Mouse (Mus musculus): Measurements from ENCODE around the gene Slc6a21. TPM values are rescaled to one million over a fixed set of nuclear protein-coding genes. Genes with fewer than 3 reads are reported as not detected.
A peak's percentile ranks its signal among the peaks of the same experiment; 100 is the strongest.

Gene Slc6a21
- polyA plus RNA-seq, 1 experiment from 2014 or later = not detected

DNA sequence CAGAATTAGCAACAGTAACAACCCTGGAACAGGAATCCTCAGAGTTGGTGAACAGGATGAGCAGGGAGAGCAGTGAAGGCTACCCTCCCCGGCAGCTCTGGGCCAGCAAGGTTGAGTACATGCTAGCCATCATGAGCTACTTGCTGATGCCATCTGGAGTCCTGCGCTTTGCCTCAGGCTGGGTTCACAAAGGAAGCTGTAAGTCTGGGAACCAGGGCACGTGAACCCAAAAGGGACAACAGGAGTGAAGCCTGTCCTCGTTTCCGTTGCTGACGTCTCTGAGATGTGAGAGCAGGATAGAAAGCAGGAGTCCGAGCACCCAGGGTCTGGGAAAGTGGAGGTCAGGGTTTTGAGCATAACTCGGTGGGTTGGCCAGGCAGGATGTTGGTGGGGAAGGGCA is 18.0 kb upstream of the Slc6a21 start:
- 86% methylated on average over 8 of the region's 8 CpGs for WGBS
- Histone ChIP-seq H3K27me3 (peaks cover 5% of the 10 kb centered on the region; the same call in 1 of the 2 replicates), H3K4me1 (peaks cover 12% of the 10 kb centered on the region; the same call in 1 of the 2 replicates), H3K4me2 (no peak overlapping the region), H3K27ac (no peak overlapping the region), H3K9ac (no peak overlapping the region), H3K4me3 (no peak overlapping the region), H3K9me3 (replicated peaks) (no peaks in the 10 kb centered on the region), H3K36me3 (ENCODE audit: poor library complexity, severe bottlenecking) (no peaks in the 10 kb centered on the region)
- ATAC-seq = no peak

DNA sequence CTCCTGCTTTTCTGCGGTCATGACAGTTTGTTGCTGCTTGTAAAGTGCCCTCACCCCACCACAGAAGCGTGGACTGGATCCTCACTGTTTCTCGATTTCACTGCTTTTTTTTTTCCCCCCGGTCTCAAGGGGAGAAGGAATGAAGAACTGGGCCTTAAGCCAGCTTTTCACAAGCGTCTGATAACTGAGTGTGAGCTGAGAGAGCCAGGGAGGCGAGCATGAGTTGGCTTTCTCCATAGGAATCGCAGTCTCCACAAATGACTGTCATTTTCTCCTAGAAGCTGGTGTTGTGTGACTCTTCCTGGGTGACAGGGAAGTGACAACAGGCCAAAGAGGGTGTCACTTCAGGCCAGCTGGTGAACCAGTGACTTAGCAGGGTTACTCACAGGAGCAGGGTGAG is 15.0 kb upstream of the Slc6a21 start:
- no peak overlapping the region for H3K4me3 ChIP-seq
- H3K27ac ChIP-seq = no peak overlapping the region
- H3K27me3 ChIP-seq = peaks cover 5% of the 10 kb centered on the region; the same call in 1 of the 2 replicates
- H3K9me3 ChIP-seq (replicated peaks) = no peaks in the 10 kb centered on the region
- 58% methylated on average over 7 of the region's 7 CpGs for WGBS
- H3K9ac ChIP-seq = 0 out of 2 replicates have a peak overlapping the region, but pooled peaks have one; percentile 21
- H3K4me1 ChIP-seq = peaks cover 12% of the 10 kb centered on the region; the same call in 1 of the 2 replicates
- H3K4me2 ChIP-seq = no peak overlapping the region
- no peak for ATAC-seq
- no peaks in the 10 kb centered on the region for H3K36me3 ChIP-seq (ENCODE audit: poor library complexity, severe bottlenecking)

DNA sequence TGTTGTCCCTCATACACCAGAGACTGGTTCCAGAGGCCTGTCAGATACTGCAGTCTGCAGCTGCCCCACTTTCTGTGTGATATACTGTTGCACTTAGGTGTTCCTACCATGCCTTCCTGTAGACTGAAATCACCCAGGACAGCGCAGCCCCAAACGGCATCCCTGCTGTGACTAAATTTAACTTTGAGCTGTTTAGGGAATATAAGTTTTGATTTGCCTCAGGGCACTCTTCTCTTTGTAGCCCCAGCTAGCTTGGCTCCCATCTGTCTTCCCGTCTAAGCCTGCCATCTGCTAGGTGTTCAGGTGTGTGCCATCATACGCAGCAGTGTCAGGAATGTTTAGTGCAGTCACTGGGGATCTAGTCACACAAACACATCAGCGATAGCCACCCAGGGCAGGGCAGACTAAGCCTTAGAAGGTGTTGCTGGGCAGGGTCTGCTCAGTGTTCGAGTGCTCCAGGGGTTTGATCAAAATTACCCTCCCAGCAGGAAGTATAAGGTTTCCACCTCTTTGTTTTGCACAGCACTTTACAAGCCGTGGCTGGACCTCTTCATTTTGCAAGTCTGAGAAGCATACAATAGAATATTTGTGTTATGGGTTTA is 14.2 kb upstream of the Slc6a21 start:
- Histone ChIP-seq H3K4me2 (no peak overlapping the region), H3K36me3 (ENCODE audit: poor library complexity, severe bottlenecking) (no peaks in the 10 kb centered on the region), H3K9ac (no peak overlapping the region), H3K4me1 (peaks cover 12% of the 10 kb centered on the region; the same call in 1 of the 2 replicates), H3K27ac (no peak overlapping the region), H3K4me3 (no peak overlapping the region), H3K9me3 (replicated peaks) (no peaks in the 10 kb centered on the region), H3K27me3 (peaks cover 7% of the 10 kb centered on the region; the same call in 1 of the 2 replicates)
- no peak for ATAC-seq
- WGBS = 73% methylated on average over 7 of the region's 7 CpGs

DNA sequence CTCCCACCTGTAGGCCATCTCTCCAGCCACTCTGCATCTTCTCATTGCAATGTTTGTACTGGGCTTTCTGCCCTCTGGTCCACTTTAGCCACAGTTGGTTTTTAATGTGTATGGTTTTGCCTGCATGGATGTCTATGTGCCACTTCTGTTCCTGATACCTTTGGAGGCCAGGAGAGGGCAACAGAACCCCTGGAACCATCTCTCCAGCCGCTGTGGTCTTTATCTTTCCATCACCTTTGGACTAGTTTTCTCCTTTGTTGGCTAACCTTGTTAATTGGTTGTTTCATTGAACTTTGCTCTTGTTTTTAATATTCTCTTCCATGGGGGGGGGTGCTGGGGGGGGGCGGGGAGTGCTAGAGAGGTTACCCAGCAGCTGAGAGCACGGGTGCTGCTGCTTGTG is 13.0 kb upstream of the Slc6a21 start:
- H3K27ac ChIP-seq = no peak overlapping the region
- H3K36me3 ChIP-seq (ENCODE audit: poor library complexity, severe bottlenecking) = no peaks in the 10 kb centered on the region
- no peak overlapping the region for H3K9ac ChIP-seq
- no peak for ATAC-seq
- no peak overlapping the region for H3K4me3 ChIP-seq
- H3K4me2 ChIP-seq = no peak overlapping the region
- WGBS = 70% methylated on average over 3 of the region's 3 CpGs
- peaks cover 5% of the 10 kb centered on the region; the same call in 1 of the 2 replicates for H3K27me3 ChIP-seq
- H3K9me3 ChIP-seq (replicated peaks) = no peaks in the 10 kb centered on the region
- peaks cover 12% of the 10 kb centered on the region; the same call in 1 of the 2 replicates for H3K4me1 ChIP-seq

DNA sequence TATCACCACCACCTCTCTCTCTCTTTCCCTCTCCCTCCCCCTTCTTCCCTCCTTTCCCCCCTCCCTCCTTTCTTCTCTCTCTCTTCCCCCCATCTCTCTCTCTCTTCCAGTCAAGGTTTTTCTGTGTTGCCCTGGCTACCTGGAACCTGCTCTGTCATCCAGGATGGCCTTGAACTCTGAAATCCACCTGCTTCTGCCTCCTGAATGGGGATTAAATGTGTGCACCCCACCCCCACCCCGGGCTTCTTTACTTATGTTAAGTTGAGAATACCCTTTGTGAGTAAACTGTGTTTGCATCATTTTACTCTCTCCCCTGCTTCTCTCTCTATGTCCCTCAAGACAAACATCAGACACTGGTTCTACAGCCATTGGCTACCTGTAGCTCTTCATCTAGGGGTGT is 11.8 kb upstream of the Slc6a21 start:
- Histone ChIP-seq H3K4me2 (no peak overlapping the region), H3K36me3 (ENCODE audit: poor library complexity, severe bottlenecking) (no peaks in the 10 kb centered on the region), H3K9me3 (replicated peaks) (no peaks in the 10 kb centered on the region), H3K27me3 (peaks cover 4% of the 10 kb centered on the region; the same call in 1 of the 2 replicates), H3K9ac (no peak overlapping the region), H3K27ac (no peak overlapping the region), H3K4me1 (peaks cover 12% of the 10 kb centered on the region; the same call in 1 of the 2 replicates), H3K4me3 (no peak overlapping the region)
- whole genome bisulfite sequencing = 88% methylated on average over 1 of the region's 1 CpGs
- ATAC-seq = no peak

DNA sequence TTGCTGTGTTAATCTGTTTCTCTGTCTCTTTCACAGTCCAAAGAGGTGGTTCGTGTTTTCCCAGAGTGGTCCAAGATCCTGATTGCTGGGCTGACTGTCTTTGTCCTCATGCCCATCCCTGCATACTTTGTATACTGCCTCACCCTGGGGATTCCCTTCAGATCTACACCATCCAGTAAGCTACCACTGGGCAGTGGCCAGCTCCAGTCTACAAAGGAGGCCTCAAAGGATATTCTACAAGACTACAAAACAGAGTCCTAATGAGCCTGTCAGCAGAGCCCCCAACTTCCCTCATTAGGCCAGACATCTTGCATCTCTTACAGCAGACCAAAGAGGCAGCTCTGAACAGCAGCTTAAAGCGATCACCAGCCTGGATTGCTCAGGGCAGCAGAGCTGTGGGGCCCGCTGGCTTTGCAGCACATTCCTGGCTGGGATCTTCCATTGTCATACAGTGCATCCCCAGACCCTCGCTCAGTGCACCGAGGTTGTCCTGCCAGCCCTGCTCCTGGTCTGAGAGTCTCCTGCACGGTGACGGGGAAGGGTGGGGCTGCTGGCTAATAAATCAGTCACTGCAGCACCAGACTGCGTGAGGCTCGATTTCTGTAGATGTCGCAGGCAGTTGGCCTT is 4.4 kb upstream of the Slc6a21 start:
- Histone ChIP-seq H3K36me3 (ENCODE audit: poor library complexity, severe bottlenecking) (no peaks in the 10 kb centered on the region), H3K4me3 (no peak overlapping the region), H3K27ac (peak overlapping the region; percentile 57), H3K4me1 (peaks cover 18% of the 10 kb centered on the region), H3K9me3 (replicated peaks) (no peaks in the 10 kb centered on the region), H3K27me3 (peaks cover 4% of the 10 kb centered on the region; the same call in 1 of the 2 replicates), H3K4me2 (no peak overlapping the region), H3K9ac (no peak overlapping the region)
- ATAC-seq = no peak; the same call in 1 of the 2 replicates
- WGBS = 35% methylated on average over 10 of the region's 10 CpGs

DNA sequence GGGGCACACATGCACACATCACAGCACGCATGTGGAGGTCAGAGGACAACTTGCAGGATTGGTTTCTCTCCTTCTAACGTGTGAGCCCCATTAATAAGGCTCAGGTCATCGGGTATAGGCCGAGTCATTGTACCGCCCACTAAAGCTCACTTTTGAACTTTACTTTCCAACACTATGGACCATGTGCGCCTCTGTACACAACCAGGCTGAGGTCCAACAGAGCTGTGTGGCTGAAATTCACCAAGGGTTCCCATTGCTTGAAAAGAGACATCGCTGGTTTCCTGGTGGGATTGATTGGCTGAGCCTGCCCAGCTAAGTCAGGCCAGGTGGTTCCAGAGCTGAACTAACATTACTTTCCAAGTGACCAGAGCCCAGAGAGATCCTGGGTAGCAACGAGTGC is 3.6 kb upstream of the Slc6a21 start:
- ATAC-seq = no peak
- peak overlapping the region; percentile 57 for H3K27ac ChIP-seq
- H3K9me3 ChIP-seq (replicated peaks) = no peaks in the 10 kb centered on the region
- H3K27me3 ChIP-seq = peaks cover 3% of the 10 kb centered on the region; the same call in 1 of the 2 replicates
- no peak overlapping the region for H3K9ac ChIP-seq
- no peak overlapping the region for H3K4me2 ChIP-seq
- H3K36me3 ChIP-seq (ENCODE audit: poor library complexity, severe bottlenecking) = no peaks in the 10 kb centered on the region
- H3K4me1 ChIP-seq = peaks cover 18% of the 10 kb centered on the region
- no peak overlapping the region for H3K4me3 ChIP-seq
- 90% methylated on average over 8 of the region's 8 CpGs for WGBS

DNA sequence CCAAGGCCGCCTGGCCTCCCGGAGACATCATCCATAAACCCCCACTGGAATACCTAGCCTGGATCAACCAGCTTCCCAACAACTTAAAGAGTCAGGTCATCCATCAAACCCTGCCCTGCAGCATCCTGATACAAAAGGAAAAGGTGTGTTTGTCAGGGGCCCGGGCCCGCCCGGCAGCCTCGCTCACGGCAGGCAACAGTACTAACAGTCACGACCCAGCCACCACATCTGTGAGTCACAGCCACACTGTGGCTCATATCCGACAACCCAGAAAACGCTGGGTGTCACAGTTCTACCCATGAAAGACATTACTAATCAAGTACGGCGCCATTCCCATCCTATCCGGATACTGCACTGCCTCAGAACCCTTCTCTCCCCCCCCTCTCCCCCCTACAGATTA is 9.2 kb downstream of the Slc6a21 start:
- 88% methylated on average over 13 of the region's 13 CpGs for WGBS
- no peak overlapping the region for H3K27ac ChIP-seq
- H3K36me3 ChIP-seq (ENCODE audit: poor library complexity, severe bottlenecking) = no peaks in the 10 kb centered on the region
- H3K9ac ChIP-seq = no peak overlapping the region
- H3K9me3 ChIP-seq (replicated peaks) = no peaks in the 10 kb centered on the region
- no peaks in the 10 kb centered on the region for H3K4me1 ChIP-seq
- H3K4me3 ChIP-seq = no peak overlapping the region
- no peaks in the 10 kb centered on the region for H3K27me3 ChIP-seq
- ATAC-seq = no peak
- no peak overlapping the region for H3K4me2 ChIP-seq

DNA sequence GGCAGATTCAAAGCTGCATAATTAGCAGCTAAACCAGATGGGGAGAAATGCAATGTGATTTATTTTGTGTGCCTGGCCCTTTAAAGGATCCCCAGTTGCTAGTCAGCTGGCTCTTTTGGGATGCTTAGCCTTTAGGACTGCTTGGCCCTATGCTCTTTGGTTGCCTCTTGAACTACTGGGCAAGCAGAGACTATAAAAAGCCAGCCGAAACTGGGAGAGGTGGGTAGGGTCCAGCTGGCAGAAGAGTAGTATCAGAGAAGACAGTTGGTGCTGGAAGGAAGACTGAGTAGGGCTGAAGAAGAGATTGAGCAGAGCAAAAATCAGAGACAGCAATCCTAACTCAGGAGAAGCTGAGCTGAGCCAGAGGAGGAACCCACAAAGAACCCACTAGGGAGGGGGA is 19.3 kb downstream of the Slc6a21 start:
- no peak for ATAC-seq
- 81% methylated on average over 1 of the region's 1 CpGs for WGBS
- no peaks in the 10 kb centered on the region for H3K9me3 ChIP-seq (replicated peaks)
- no peak overlapping the region for H3K4me3 ChIP-seq
- H3K9ac ChIP-seq = no peak overlapping the region
- no peaks in the 10 kb centered on the region for H3K4me1 ChIP-seq
- no peaks in the 10 kb centered on the region for H3K36me3 ChIP-seq (ENCODE audit: poor library complexity, severe bottlenecking)
- H3K4me2 ChIP-seq = no peak overlapping the region
- no peak overlapping the region for H3K27ac ChIP-seq
- H3K27me3 ChIP-seq = peaks cover 20% of the 10 kb centered on the region

DNA sequence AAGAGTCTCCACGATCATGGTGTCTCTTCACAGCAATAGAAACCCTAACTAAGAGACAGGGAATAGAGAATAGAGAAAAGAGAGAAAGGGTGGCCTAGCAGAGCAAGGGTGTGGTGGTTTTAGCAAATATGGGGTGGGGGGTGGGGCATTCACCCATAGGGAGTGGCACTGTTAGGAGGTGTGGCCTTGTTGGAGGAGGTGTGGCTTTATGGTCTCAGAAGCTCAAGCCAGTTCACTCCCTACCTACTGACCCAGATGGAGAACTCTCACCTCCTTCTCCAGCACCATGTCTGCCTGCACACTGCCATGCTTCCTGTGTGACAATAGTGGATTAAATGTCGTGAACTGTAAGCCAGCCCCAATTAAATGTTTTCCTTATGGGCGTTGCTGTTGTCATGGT is 20.2 kb downstream of the Slc6a21 start:
- Histone ChIP-seq H3K4me1 (peaks cover 2% of the 10 kb centered on the region), H3K4me2 (no peak overlapping the region), H3K27me3 (peaks cover 20% of the 10 kb centered on the region), H3K9ac (no peak overlapping the region), H3K36me3 (ENCODE audit: poor library complexity, severe bottlenecking) (no peaks in the 10 kb centered on the region), H3K4me3 (no peak overlapping the region), H3K27ac (no peak overlapping the region), H3K9me3 (replicated peaks) (no peaks in the 10 kb centered on the region)
- 60% methylated on average over 3 of the region's 3 CpGs for WGBS
- ATAC-seq = no peak

DNA sequence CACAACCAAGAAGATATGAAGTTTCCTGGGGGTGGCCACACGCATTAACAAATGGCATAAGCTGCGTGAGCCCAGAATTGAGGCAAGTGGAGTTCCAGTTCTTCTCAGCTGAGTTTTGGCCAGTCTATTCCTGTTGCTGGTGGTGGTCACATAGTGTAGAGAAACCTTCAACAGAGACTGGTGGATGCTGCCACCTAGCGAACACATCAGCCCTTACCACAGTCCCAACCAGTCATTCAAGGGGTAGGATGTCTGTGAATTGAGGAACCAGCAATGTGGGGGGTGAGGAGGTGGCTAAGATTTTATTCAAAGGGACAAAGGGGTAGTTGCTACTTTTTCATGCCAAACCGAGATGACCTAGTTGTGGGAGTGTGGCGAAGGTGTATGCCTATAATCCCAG is 22.4 kb downstream of the Slc6a21 start:
- WGBS = 10% methylated on average over 5 of the region's 5 CpGs
- Histone ChIP-seq H3K36me3 (ENCODE audit: poor library complexity, severe bottlenecking) (no peaks in the 10 kb centered on the region), H3K9me3 (replicated peaks) (no peaks in the 10 kb centered on the region), H3K27me3 (peaks cover 7% of the 10 kb centered on the region), H3K9ac (no peak overlapping the region), H3K4me2 (no peak overlapping the region), H3K4me3 (no peak overlapping the region), H3K4me1 (peaks cover 14% of the 10 kb centered on the region), H3K27ac (no peak overlapping the region)
- ATAC-seq = peak; percentile 91

DNA sequence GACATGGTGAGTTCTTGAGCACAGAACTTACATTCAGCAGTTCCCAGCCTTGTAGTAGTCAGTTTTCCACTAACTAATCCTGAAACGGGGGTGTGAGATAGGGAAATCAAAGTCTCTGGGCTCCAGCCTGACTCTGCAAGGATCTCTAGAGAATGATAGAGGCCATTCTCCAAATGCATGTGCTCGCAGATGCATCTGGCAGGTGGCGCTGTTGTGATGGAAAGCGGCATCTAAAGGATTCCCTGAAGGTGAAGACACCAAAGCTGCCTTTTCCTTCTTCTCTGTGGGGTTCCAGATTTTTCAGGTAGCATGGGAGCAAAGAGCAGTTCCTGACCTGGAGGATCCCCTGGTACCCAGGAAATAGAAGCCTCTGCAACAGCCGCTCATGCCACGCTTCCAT is 23.0 kb downstream of the Slc6a21 start:
- 14% methylated on average over 6 of the region's 6 CpGs for WGBS
- no peak overlapping the region for H3K4me2 ChIP-seq

More for the DNA sequence above, 23.0 kb downstream of the Slc6a21 start:
- ATAC-seq = no peak
- H3K36me3 ChIP-seq (ENCODE audit: poor library complexity, severe bottlenecking) = no peaks in the 10 kb centered on the region
- no peak overlapping the region for H3K9ac ChIP-seq
- no peaks in the 10 kb centered on the region for H3K9me3 ChIP-seq (replicated peaks)
- H3K4me1 ChIP-seq = peaks cover 20% of the 10 kb centered on the region
- no peak overlapping the region for H3K4me3 ChIP-seq
- peaks cover 7% of the 10 kb centered on the region for H3K27me3 ChIP-seq
- H3K27ac ChIP-seq = no peak overlapping the region

Data from forebrain, embryonic 13.5 days (tissue).